Mouse (Mus musculus) brain, embryonic 14.5 days (tissue): ENCODE data around the gene Rab37. TPM values are rescaled to one million over a fixed set of nuclear protein-coding genes. Genes with fewer than 3 reads are reported as not detected.
A peak's percentile ranks its signal among the peaks of the same experiment; 100 is the strongest.

Experiments
- DNase-seq: peaks from one replicate; pipeline ENCODE4 v3.0.0-alpha.2; 2011; ENCODE audit warnings: low read depth
- CTCF ChIP-seq: fragments of 200-500 bp; IDR thresholded peaks from 2 replicates; pipeline ENCODE4 v1.5.1; 2012; ENCODE audit warnings: inconsistent platforms, mild to moderate bottlenecking, moderate library complexity, borderline replicate concordance; ENCODE audit not compliant: insufficient read depth, insufficient read length; ENCODE audit errors: extremely low read depth
- POLR2A ChIP-seq: fragments of 200-500 bp; IDR thresholded peaks from 2 replicates; pipeline ENCODE4 v1.6.1; 2012; ENCODE audit warnings: mild to moderate bottlenecking, inconsistent platforms, borderline replicate concordance; ENCODE audit not compliant: poor library complexity, insufficient read depth, insufficient read length, severe bottlenecking; ENCODE audit errors: extremely low read depth
- polyA plus RNA-seq: library from polyadenylated mRNA; depleted of rRNA; stranded (reverse); fragments of >200 nt; gene quantifications from 2 replicates; pipeline ENCODE4 v1.2.3, GENCODE M21; 2012

Rab37 gene
- polyA plus RNA-seq, 1 experiment: 0.89 TPM

DNA sequence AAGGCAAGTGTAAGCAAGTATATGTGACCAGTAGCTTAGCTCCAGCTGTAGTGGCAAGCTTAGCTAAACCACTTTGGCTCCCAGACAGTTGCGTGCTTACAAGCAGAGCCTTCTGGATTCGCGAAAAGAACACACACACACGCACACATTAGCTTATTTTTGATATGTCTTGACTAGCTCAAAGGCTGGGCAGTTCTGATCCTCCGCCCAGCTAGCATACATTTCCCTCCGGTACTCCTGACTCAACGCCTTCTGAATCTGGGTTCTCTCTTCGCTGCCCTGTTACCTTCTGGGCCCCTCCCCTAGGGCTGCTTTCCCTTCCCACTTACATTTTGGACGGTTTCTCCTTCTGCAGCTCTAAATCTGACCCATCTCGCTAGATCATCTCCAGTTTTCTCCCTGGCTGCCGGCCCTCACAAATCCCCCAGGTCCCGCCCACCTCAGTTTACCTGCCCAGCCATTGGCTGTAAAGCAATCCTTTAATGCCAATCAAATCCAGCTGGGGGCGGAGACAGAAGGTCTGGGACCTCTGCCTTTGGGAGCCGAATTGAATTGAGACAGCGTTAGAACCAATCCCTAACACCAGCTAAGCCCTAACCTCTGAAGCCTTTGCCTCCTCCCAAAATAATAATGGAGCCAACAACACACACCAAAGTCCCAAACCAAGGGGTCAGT is 60.7 kb downstream of the Rab37 start:
- DNase-seq: peak; percentile 92
- TF ChIP-seq POLR2A (no peak), CTCF (no peak)

GRCm38 (mm10) chr11:115153088-115153487 is 61.9 kb downstream of the Rab37 start:
- no peak for TF ChIP-seq CTCF
- no peak for DNase-seq

DNA sequence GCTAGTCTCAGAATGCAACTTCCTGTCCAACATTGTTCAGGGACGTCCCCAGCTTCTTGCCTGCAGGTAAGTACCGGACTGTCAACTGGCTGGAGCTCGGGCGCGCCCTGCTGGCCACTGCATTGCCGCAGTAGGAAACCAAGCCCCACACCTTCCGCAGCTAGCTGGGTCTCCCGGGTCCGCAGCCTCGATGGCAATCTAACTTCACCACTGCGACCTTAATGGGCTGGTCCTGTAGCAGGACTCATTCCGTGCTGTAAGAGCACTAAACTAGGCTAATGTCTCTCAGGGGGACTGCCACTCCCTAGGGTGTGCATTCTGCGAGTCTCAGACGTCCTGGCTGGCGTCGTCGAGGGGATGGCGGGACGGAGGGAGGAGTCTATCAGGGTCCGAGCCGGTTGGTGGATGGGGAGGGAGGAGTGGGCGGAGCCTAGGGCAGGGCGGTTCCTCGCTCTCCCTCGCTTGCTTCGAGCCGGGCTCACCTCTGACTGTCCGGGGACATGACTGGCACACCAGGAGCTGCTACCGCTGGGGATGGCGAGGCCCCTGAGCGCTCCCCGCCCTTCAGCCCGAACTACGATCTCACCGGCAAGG is 62.6 kb downstream of the Rab37 start:
- no peak for TF ChIP-seq POLR2A
- peak; percentile 73 for TF ChIP-seq CTCF
- DNase-seq: peak; percentile 79

GRCm38 (mm10) chr11:115155053-115155634 is 63.9 kb downstream of the Rab37 start:
- no peak for TF ChIP-seq POLR2A
- no peak for TF ChIP-seq CTCF
- no peak for DNase-seq

DNA sequence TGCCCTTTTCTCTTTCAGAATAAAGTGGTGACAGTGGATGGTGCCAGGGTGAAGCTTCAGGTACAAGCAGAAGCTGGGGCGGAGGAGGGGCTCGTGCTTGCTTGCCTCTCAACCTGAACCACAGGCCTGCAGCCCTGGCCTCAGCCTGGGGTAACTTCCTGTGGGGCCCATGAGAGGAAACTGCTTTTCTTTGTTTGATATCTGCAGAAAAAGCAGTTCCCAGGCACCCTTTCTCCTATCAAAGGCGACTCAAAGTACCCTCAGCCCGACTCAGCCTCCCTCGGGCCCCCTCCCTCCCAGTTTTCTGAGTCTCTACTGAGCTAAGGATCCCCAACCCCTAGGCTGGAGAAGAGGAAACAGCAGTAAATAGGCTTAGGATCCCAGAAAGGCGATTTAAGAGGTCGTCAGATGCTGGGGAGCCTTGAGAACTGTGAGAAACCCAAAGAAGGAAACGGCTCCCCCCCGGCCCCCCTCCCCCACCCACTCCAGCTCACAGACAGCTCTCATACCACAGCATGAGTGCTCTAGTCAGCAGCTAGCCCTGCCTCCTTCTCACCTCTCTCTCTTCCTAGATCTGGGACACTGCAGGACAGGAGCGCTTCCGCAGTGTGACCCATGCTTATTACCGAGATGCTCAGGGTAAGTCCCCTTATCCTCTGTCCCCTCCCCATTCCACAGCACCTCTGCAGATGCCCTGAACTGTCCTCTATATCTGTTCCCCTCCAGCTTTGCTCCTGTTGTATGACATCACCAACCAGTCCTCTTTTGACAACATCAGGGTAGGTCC is 66.9 kb downstream of the Rab37 start:
- TF ChIP-seq CTCF (no peak), POLR2A (no peak)
- no peak for DNase-seq

GRCm38 (mm10) chr11:115160016-115160797 is 69.0 kb downstream of the Rab37 start:
- no peak for TF ChIP-seq POLR2A
- TF ChIP-seq CTCF: peak; percentile 70
- no peak for DNase-seq

GRCm38 (mm10) chr11:115160883-115161577 is 69.8 kb downstream of the Rab37 start:
- peak; percentile 87 for TF ChIP-seq CTCF
- TF ChIP-seq POLR2A: no peak

GRCm38 (mm10) chr11:115161578-115162204 is 70.5 kb downstream of the Rab37 start:
- no peak for DNase-seq
- TF ChIP-seq POLR2A: no peak
- no peak for TF ChIP-seq CTCF

More at GRCm38 (mm10) chr11:115160883-115161577, 69.8 kb downstream of the Rab37 start:
- DNase-seq: peak; percentile 70

- no peak for DNase-seq
- TF ChIP-seq CTCF: no peak
- TF ChIP-seq POLR2A: no peak
These were observed 71.0 kb downstream of the Rab37 start for GRCm38 (mm10) chr11:115162205-115162601.
